Mouse (Mus musculus) lung, postnatal 10 days (tissue): ENCODE measurements around the gene Acy3.
"Not testable (repeated sequence)": the region's sequence is repeated elsewhere in the genome, so short reads cannot be mapped to it uniquely, and the experiment has no call there.

ENCODE experiments used
- DNase-seq: peaks from one replicate; pipeline ENCODE4 v3.0.0; 2021

The Acy3 gene

DNA sequence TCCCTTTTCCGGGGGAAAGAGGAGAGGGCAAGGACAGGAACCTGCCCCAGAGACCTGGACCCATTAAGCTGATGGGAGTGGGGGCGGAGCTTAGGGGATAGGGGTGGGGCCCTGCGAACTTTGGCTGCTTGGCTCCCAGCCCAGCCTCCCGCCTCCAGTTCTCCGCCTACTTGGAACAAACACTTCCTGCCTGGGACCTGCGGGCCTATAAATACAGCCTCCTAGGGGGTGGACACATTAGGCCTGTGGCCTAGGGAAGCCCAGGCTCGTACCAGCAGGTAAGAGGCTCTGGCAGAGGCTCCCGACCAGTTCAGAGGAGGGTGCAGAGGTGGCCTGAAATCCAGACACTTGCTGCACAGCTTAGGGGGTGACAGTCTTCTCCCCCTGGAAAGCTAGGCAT is at the start of gene Acy3:
TSS of gene Acy3 (plus strand) at position 237 of the 400 bp plus-strand sequence.
- DNase-seq: peak; percentile 92

DNA sequence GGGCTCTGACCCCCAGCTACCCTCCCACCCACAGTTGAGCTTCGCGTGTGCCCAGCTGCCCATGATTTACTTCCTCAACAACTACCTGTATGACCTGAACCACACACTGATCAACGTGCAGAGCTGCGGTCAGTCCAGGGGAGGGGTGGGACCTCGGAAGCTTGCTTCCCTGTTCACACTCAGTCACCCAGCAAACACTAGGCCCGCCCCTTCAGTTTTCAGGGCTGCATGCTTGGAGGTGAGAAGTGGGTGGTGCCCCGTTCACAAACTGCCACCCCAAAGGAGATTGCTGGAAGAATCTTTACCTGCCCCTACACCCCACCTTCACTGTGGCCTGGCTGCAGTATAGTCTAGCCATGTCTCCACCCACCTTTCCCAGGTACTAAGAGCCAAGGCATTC is 44.1 kb upstream of the Acy3 start:
- no peak for DNase-seq

DNA sequence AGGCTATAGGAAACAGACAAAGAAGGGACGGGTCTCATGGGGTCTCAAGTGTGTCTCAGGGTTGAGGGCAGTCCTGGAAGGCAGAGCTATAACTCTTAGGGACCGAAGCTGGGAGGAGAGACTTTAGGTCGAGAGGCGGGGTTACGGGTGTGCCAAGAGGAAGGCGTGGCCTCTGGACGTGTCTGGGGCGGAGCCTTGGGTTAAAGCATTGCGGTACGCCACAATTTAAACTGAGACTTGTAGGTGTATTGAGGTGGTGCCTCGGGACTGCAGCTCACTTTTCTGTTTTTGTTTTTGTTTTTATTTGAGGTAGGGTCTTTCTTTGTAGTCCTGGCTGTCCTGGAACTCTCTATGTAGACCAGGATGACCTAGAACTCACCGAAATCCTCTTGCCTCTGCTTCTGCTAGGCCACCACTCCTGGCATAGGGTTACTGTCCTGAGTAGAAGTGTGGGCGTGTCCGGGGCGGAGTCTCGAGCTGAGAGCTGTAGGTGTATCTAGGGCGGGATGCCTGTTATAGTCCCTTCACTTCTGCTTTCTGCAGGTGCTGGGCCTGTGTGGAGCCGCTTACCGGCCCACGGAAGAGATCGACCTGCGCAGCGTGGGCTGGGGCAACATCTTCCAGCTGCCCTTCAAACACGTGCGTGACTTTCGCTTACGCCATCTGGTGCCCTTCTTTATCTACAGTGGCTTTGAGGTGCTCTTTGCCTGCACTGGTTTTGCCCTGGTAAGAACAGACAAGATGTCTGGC is 43.2 kb upstream of the Acy3 start:
- DNase-seq: peak; percentile 74

- no peak for DNase-seq
Measured at GRCm38 (mm10) chr19:3945872-3946564, 40.4 kb upstream of the Acy3 start.

GRCm38 (mm10) chr19:3946715-3947114 is 39.7 kb upstream of the Acy3 start:
- peak; percentile 82 for DNase-seq

DNA sequence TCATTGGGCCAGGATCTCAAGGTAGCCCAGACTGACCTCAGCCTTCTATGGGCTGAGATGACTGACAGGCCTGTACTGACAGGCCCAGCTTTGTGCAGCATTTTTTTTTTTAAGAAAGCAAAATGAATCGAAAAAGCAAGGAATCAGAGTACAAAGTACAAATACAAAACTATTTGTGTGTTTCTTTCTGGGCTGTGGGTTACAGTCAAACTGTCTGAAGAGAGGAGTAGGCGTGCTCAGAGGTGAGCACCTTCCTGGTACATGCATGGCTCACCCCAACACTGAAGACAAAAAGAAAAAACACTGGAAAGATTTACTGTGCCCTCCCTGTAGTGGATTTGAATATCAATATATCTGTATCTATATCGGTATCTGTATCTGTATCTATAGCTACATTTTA is 38.6 kb upstream of the Acy3 start:
- DNase-seq: no peak

DNA sequence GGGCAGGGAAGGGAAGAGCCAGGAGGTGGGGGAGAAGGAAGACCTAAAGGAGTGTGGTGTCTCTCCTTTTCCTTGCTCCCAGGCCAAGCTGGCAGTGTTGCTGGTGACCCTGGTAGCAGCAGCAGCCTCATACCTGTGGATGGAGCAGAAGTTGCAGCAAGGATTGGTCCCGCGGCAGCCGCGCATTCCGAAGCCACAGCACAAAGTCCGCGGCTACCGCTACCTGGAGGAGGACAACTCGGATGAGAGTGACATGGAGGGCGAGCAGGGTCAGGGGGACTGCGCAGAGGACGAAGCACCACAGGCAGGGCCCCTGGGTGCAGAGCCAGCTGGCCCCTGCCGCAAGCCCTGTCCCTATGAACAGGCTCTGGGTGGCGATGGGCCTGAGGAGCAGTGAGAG is 37.8 kb upstream of the Acy3 start:
- DNase-seq: no peak

GRCm38 (mm10) chr19:3950331-3950730 is 36.0 kb upstream of the Acy3 start:
- no peak for DNase-seq

DNA sequence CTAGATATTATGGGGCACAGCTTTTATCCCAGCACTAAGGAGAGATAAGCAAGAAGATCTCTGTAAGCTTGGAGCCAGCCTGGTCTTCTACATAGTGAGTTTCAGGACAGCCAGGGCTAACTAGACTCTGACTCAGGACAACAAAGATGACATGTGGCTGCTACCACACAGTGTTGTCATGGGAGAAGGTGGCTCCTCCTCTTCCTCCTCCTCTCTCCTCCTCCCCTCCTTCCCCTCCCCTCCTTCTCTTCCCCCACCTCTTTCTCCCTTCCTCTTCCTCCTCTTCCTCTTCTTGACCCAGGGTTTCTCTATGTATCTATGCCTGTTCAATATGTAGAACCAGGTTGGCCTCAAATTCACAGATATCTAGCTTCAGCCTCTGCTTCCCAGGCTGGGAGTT is 34.9 kb upstream of the Acy3 start:
- DNase-seq: no peak

DNA sequence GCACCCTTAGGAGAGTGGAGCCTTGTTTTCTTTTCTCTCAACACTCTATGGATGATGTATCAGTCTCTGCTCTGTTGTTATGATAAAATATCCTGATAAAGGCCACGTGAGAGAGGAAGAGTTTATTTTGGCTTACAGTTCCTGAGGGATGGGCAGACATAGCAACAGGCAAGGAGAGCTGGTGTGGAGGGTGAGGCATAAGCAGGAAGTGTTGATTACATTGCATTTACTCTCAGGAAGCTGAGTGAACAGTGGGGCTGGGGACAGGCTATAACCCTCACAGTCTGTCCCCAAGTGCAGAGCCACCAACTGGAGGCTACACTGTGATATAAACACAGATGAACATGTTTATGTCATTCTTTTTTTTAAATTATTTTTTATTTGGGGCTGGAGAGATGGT is 34.3 kb upstream of the Acy3 start:
- no peak for DNase-seq

DNA sequence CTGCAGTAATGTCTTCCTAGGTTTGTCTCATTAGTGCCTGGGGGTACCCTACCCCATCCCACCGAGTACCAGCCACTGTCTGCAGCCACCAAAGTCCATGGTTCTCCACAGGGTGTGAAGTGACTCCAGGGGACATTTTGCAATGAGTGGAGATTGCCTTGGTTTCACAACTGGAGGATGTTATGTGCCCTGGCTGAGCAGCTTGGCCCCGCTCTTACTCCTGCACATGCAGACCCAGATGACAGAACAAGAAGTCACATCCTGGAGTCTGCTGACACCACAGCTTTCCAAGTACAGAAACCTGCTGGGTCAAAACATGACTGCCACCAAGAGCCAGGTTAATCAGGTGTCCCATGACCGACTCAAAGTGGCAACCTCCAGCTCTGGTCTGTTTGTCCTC is 31.3 kb upstream of the Acy3 start:
- DNase-seq: no peak

DNA sequence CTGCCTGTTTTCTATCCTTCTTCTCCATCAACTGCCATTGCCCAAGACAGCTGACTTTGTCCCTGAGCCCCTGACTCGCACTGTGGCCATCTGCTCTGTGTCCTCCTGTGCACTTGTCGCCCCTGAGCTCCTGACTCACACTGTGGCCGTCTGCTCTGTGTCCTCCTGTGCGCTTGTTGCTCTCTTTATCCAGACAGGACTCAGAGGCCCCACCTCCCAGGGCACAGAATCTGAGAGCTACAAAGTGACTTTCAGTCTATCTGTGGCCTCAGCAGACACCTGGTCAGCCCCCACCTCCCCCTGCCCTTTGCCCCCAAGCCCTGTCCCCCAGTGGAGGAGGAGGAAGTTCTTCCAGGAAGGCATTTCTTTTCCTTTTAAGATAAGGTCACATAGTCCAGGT is 30.6 kb upstream of the Acy3 start:
- DNase-seq: no peak

DNA sequence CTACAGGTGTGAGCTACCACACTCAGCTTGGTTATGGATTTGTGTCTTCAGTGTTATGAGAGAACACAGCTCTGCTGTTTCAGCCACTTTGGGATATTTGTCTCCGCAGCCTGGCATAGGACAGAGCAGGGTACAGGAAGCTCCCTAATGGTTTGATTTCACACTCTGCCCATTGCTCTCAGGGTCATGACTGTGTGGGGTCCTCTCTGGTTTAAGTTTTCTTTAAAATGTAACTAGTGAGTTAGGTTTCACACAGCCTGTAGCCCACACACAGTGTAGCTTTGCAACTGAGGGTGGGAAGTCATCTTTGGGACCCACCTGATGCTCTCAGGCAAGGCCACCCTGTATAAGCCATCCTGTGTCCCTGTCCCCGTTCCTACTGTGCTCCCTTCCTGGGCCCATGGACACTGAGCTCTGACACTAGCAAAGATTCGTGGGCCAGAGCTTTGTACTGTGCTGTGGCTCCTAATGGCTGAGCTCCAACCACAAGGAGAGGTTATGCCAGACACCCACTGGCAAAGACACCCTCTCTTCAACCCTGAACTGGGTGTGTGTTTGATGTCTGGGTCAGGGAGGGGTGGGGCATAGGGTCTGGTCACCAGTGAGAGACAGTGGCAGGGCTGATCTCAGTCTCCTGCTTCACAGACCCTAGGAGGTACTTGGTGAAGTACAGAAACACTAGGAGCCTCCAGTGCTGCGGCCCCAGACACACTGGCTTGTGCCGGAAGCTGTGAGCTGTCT is 28.9 kb upstream of the Acy3 start:
- DNase-seq: not testable (repeated sequence)

GRCm38 (mm10) chr19:3958470-3958869 is 27.9 kb upstream of the Acy3 start, which contains the start of gene Aldh3b3:
TSS of gene Aldh3b3 (plus strand) at chr19:3958645.
- peak; percentile 36 for DNase-seq

GRCm38 (mm10) chr19:3959030-3959429 is 27.3 kb upstream of the Acy3 start:
- DNase-seq: no peak

- DNase-seq: peak; percentile 52
Measured at GRCm38 (mm10) chr19:3960211-3960610, 26.2 kb upstream of the Acy3 start.

DNA sequence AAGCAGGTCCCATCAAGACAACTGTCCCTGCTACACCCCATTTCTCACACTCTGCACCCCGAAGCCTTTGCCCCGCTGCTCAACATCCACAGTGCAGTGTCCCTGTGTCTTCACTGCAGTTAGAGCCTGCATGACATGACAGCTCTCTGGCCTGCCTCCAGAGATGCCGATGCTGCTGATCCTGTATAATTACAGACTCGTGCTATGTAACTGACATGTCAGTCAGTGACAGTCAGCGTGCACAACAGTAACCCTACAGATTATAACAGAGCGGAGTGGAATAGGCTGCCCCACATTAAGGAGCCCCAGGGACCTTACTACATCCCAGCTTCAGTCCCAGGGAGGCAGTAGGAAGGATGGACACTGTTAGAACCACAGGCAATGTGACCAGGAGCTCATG is 24.6 kb upstream of the Acy3 start:
- not testable (repeated sequence) for DNase-seq

GRCm38 (mm10) chr19:3962469-3962868 is 23.9 kb upstream of the Acy3 start:
- peak; percentile 77 for DNase-seq

GRCm38 (mm10) chr19:3964030-3964429 is 22.3 kb upstream of the Acy3 start:
- DNase-seq: no peak

GRCm38 (mm10) chr19:3966330-3967075 is 19.9 kb upstream of the Acy3 start:
- no peak for DNase-seq

DNA sequence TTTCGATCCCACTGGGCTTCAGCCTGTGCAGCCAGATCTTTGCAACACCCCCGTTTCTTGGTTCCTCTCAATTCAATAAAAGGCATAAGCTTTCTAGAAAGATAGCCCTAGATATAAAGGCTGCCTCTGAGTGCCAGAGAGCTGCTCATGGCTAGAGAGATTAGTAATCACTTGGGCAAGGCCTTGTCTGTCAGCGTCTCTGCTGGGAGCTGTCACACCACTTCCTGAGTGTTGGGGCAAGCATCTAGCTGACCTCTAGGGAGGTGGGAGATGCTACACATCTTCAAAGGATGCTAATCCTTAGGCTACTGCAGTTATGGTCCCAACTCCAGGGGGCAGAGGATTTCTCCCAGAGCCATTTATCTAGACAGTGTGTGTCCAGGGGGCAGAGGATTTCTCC is 19.1 kb upstream of the Acy3 start:
- DNase-seq: no peak

GRCm38 (mm10) chr19:3972229-3972628 is 14.1 kb upstream of the Acy3 start, which contains the start of gene Aldh3b2:
TSS of gene Aldh3b2 (plus strand) at chr19:3972328.
- no peak for DNase-seq

GRCm38 (mm10) chr19:3974608-3975007 is 11.8 kb upstream of the Acy3 start:
- not testable (repeated sequence) for DNase-seq
